Mouse (Mus musculus): ENCODE measurements at regions not wholly inside any gene's neighbourhood (a gene's known extent, or its start where the extent isn't known, plus 50 kb on each side); places are given as distances from the start of the nearest gene placed in this dataset.

- DNase-seq (ENCODE audit: low spot score in 2 of 2), result no peak
Measured at GRCm38 (mm10) chr6:20493742-20494303, 721.5 kb upstream of the Kcnd2 start.

GRCm38 (mm10) chr6:20502338-20503079 is 712.8 kb upstream of the Kcnd2 start:
- peak in 1 of 2 experiments; percentile 39 for DNase-seq (ENCODE audit: low spot score in 2 of 2)

Measured in layer of hippocampus, adult 18-20 months (tissue).